Mouse (Mus musculus) hindbrain, postnatal 0 days (tissue): ENCODE measurements at regions not wholly inside any gene's neighbourhood (a gene's known extent, or its start where the extent isn't known, plus 50 kb on each side); places are given as distances from the start of the nearest gene placed in this dataset.

Source experiments
- ATAC-seq: fragments of 200-750 bp; cut with Nextera tagmentation; 2 replicates; pipeline ENCODE4 v1.8.0; 2017; ENCODE audit warnings: mild to moderate bottlenecking, moderate TSS enrichment, moderate library complexity
- DNase-seq: peaks from one replicate; pipeline ENCODE4 v3.0.0-alpha.2; 2015; ENCODE audit warnings: low spot score
- H3K27ac ChIP-seq: fragments of 300-500 bp; sonication (generic); 2 replicates; pipeline ENCODE4 v1.5.1; 2014; ENCODE audit warnings: mild to moderate bottlenecking
- H3K27me3 ChIP-seq: fragments of 300-500 bp; sonication (generic); 2 replicates; pipeline ENCODE4 v1.6.1; 2014; ENCODE audit warnings: low read length, mixed read lengths; ENCODE audit not compliant: insufficient read depth
- H3K36me3 ChIP-seq: fragments of 300-500 bp; sonication (generic); 2 replicates; pipeline ENCODE4 v1.6.1; 2014; ENCODE audit warnings: low read length, mixed read lengths; ENCODE audit not compliant: insufficient read depth
- H3K4me1 ChIP-seq: fragments of 300-500 bp; sonication (generic); 2 replicates; pipeline ENCODE4 v1.6.1; 2014; ENCODE audit warnings: antibody characterized with exemption, low read length, mixed read lengths; ENCODE audit not compliant: insufficient read depth
- H3K4me2 ChIP-seq: fragments of 300-500 bp; sonication (generic); 2 replicates; pipeline ENCODE4 v1.6.1; 2014; ENCODE audit warnings: low read depth, mild to moderate bottlenecking, low read length, moderate library complexity, mixed read lengths
- H3K4me3 ChIP-seq: fragments of 300-500 bp; sonication (generic); 2 replicates; pipeline ENCODE4 v1.5.1; 2014; ENCODE audit warnings: low read length
- H3K9ac ChIP-seq: fragments of 300-500 bp; sonication (generic); replicated peaks from 2 replicates; pipeline ENCODE4 v1.6.1; 2014; ENCODE audit warnings: mild to moderate bottlenecking, low read length, moderate library complexity, mixed read lengths
- H3K9me3 ChIP-seq: fragments of 300-500 bp; sonication (generic); 2 replicates; pipeline ENCODE4 v1.6.1; 2016; ENCODE audit warnings: low read length, mixed read lengths
- CTCF ChIP-seq: IDR thresholded peaks from 2 replicates; pipeline ENCODE4 v1.5.1; 2016; ENCODE audit warnings: antibody characterized with exemption, control low read depth, low read depth
- WGBS: fragments of 180-500 bp; shearing (Covaris S2); extraction: QIAGEN DNeasy Blood & Tissue Kit; methylation state at CpG from one replicate; pipeline ENCODE4 v1.1.7; 2014; 5-methylcytosine and 5-hydroxymethylcytosine counted together

DNA sequence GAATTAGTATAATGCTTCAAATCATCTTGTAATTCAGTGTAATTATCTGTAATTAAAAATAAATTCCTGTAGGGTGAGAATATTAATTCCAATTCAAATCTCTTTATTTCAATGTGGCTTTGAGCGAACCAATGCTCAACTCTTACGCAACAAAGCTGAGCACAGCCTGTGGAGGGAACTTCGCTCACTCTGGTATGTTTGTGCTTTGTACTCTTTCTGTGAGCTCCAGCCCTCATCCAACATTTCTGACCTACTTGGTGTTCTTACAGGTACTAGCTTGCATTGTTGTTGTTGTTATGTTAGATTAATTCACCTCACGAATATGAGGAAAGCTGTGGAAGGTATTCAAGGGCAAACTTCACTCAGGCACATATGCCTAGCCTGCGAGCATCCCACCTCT, 299.7 kb downstream of the Cog6 start:
- Histone ChIP-seq H3K36me3 (no peaks in the 10 kb centered on the region), H3K4me1 (no peaks in the 10 kb centered on the region), H3K27me3 (no peaks in the 10 kb centered on the region), H3K4me3 (no peak overlapping the region), H3K27ac (no peak overlapping the region), H3K9me3 (no peaks in the 10 kb centered on the region), H3K4me2 (no peak overlapping the region), H3K9ac (no peak overlapping the region)
- no peak for TF ChIP-seq CTCF
- DNase-seq (no peak), ATAC-seq (no peak)
- WGBS = 88% methylated on average over 5 of the region's 5 CpGs

DNA sequence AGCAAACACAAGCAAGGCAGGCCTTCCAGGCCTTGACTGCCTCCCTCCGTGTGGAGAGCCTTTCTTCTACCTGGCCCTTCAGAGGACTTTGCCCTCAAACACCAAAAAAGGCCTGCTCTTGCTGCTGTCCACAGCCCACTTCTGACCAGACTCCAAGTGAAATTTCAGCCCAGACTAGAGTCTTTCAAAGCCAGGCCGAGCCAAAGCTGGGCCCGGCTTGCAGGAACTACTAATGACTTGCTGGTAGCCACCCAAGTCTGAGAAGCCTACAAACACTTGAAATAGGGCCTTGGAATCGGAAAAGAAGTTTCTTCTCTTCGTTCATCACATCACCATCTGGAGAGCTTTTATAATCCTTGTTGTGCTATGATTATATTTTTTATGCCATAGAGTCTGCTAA, 304.9 kb downstream of the Cog6 start:
- DNase-seq = no peak
- H3K36me3 ChIP-seq = no peaks in the 10 kb centered on the region
- ATAC-seq = no peak
- H3K4me1 ChIP-seq = no peaks in the 10 kb centered on the region
- no peak overlapping the region for H3K4me2 ChIP-seq
- no peak overlapping the region for H3K4me3 ChIP-seq
- H3K9ac ChIP-seq = no peak overlapping the region
- no peaks in the 10 kb centered on the region for H3K27me3 ChIP-seq
- no peak overlapping the region for H3K27ac ChIP-seq
- WGBS = 94% methylated on average over 5 of the region's 5 CpGs
- H3K9me3 ChIP-seq = no peaks in the 10 kb centered on the region
- TF ChIP-seq CTCF = no peak

DNA sequence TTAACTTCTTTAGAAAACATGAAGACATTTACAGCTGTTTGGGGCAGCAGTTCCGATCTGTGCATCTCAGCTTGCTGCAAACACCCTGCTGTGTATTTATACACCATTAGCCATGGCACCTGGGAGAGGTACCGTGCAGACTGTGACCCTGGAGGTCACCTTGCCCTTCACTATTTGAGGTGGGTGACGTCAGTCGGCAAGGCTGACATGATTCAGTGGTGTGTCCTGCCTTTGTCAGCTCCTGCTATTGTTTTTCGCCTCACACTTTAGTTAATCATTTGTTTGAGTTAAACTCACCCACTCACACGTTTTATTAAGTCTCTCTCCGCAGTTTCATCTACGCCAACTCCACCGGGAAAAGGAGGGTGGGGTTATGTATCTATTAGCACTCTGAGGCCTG, 305.9 kb downstream of the Cog6 start:
- Histone ChIP-seq H3K9me3 (no peaks in the 10 kb centered on the region), H3K4me3 (no peak overlapping the region), H3K9ac (no peak overlapping the region), H3K27ac (no peak overlapping the region), H3K4me2 (no peak overlapping the region), H3K4me1 (no peaks in the 10 kb centered on the region), H3K27me3 (no peaks in the 10 kb centered on the region), H3K36me3 (no peaks in the 10 kb centered on the region)
- no peak for TF ChIP-seq CTCF
- DNase-seq (no peak), ATAC-seq (no peak)
- 51% methylated on average over 9 of the region's 9 CpGs for WGBS

DNA sequence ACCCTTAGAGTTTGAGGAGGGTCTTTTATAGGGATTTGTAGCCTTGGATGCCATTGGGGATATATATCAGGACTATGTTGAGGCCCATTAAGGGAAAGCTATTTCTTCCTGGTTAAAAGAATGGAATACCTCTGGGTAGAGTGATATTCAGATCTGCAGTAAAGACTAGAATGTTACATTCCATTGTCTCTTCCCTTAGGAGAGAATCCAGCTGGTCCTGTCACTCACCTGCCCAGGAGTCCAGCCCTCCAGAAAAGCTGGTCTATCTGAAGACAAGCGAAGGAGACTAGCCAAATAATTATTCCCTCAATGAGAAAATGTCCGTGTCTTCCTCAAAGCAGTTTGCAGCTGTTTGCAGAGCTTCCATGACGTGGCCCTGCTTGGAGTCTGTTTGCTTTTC, 308.3 kb downstream of the Cog6 start:
- Histone ChIP-seq H3K36me3 (no peaks in the 10 kb centered on the region), H3K27me3 (no peaks in the 10 kb centered on the region), H3K4me3 (no peak overlapping the region), H3K27ac (no peak overlapping the region), H3K4me2 (no peak overlapping the region), H3K9ac (no peak overlapping the region), H3K4me1 (no peaks in the 10 kb centered on the region), H3K9me3 (no peaks in the 10 kb centered on the region)
- no peak for DNase-seq
- no peak for TF ChIP-seq CTCF
- WGBS = 66% methylated on average over 3 of the region's 3 CpGs
- ATAC-seq = no peak

DNA sequence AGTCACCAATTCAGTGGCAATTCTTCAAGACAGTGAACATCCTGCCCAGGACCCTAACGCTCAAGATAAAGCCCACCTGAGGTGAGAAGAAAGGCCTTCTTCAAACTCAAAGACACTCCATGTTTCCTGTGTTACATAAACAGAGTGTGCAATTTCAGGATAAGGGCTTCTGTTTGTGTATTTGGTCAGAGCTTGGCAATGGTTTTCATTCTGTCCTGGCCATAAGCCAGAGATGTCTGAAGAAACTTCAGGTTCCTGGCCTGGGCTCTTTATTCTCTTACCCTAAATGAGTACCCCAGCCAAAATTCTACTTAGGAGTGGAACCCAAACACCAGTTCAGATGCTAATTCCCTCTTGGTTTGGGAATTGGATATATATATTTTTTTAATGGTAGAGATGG, 308.7 kb downstream of the Cog6 start:
- ATAC-seq = no peak
- peak; percentile 18 for DNase-seq
- Histone ChIP-seq H3K27me3 (no peaks in the 10 kb centered on the region), H3K4me1 (no peaks in the 10 kb centered on the region), H3K4me3 (no peak overlapping the region), H3K36me3 (no peaks in the 10 kb centered on the region), H3K9ac (no peak overlapping the region), H3K27ac (no peak overlapping the region), H3K9me3 (no peaks in the 10 kb centered on the region), H3K4me2 (no peak overlapping the region)
- no peak for TF ChIP-seq CTCF
- 35% methylated on average over 1 of the region's 1 CpGs for WGBS

DNA sequence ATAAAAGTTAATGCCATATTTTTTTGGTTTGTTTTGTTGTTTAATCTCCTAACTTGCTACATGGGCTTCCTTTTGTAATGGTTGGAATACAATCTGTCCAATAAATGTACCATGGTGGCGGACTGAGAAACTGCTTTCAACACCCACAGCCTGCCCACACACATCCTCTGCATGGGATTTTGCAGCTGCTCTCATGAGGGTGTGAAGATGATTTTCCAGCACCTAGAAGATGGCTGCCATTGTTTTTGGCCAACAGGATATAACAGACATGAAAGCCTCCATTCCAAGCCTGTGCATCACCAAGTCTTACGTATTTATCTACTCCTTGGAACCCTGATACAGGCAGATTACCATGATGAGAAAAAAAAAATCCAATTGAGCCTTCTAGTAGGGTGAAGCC, 310.4 kb downstream of the Cog6 start:
- no peak for TF ChIP-seq CTCF
- Histone ChIP-seq H3K36me3 (no peaks in the 10 kb centered on the region), H3K27ac (no peak overlapping the region), H3K4me3 (no peak overlapping the region), H3K9ac (no peak overlapping the region), H3K4me2 (no peak overlapping the region), H3K27me3 (no peaks in the 10 kb centered on the region), H3K4me1 (no peaks in the 10 kb centered on the region), H3K9me3 (no peaks in the 10 kb centered on the region)
- DNase-seq (no peak), ATAC-seq (no peak)
- 84% methylated on average over 2 of the region's 2 CpGs for WGBS

DNA sequence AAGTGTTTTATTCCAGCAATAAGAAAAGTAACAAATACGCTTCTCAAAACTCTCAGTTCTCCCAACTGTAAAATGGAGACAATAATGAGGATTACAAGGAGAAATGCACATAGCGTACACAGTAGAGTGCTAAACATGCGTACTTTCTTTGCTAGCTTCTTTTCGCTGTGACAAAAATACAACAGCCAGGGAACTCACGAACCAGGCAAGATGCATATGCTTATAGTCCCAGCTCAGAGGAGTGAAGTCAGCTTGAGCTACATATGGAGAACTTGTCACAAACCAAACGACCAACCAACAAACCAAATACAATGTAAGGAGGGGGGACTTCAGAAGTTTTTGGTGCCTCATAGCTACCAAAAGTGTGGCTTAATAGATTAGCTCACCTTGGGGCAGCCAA, 313.3 kb downstream of the Cog6 start:
- Histone ChIP-seq H3K4me1 (no peaks in the 10 kb centered on the region), H3K9ac (no peak overlapping the region), H3K9me3 (no peaks in the 10 kb centered on the region), H3K27me3 (no peaks in the 10 kb centered on the region), H3K27ac (no peak overlapping the region), H3K36me3 (no peaks in the 10 kb centered on the region), H3K4me3 (no peak overlapping the region), H3K4me2 (no peak overlapping the region)
- DNase-seq = no peak
- no peak for TF ChIP-seq CTCF
- no peak for ATAC-seq
- WGBS = 91% methylated on average over 6 of the region's 6 CpGs
